Mouse (Mus musculus) heart, embryonic 15.5 days (tissue): ENCODE data around the gene Naglu. TPM values are rescaled to one million over a fixed set of nuclear protein-coding genes. Genes with fewer than 3 reads are reported as not detected.
A peak's percentile ranks its signal among the peaks of the same experiment; 100 is the strongest.

Experiments
- ATAC-seq: fragments of 200-750 bp; cut with Nextera tagmentation; replicated peaks from 2 replicates; pipeline ENCODE4 v1.8.0; 2017; ENCODE audit warnings: low read depth, moderate TSS enrichment; ENCODE audit not compliant: insufficient number of reproducible peaks, insufficient read depth, low FRiP score
- H3K27ac ChIP-seq: fragments of 300-500 bp; sonication (generic); 2 replicates; pipeline ENCODE4 v1.5.1; 2015; ENCODE audit warnings: mild to moderate bottlenecking, inconsistent platforms
- H3K27me3 ChIP-seq: fragments of 300-500 bp; sonication (generic); 2 replicates; pipeline ENCODE4 v1.6.1; 2015; ENCODE audit warnings: inconsistent platforms
- H3K36me3 ChIP-seq: fragments of 300-500 bp; sonication (generic); 2 replicates; pipeline ENCODE4 v1.6.1; 2015; ENCODE audit warnings: mild to moderate bottlenecking, inconsistent platforms
- H3K4me1 ChIP-seq: fragments of 300-500 bp; sonication (generic); replicated peaks from 2 replicates; pipeline ENCODE4 v1.6.1; 2015; ENCODE audit warnings: inconsistent platforms
- H3K4me2 ChIP-seq: fragments of 300-500 bp; sonication (generic); 2 replicates; pipeline ENCODE4 v1.6.1; 2015; ENCODE audit warnings: inconsistent platforms, mild to moderate bottlenecking, moderate library complexity
- H3K4me3 ChIP-seq: fragments of 300-500 bp; sonication (generic); 2 replicates; pipeline ENCODE4 v1.5.1; 2015; ENCODE audit warnings: mild to moderate bottlenecking, inconsistent platforms
- H3K9ac ChIP-seq: fragments of 300-500 bp; sonication (generic); 2 replicates; pipeline ENCODE4 v1.6.1; 2015; ENCODE audit warnings: mild to moderate bottlenecking, inconsistent platforms
- H3K9me3 ChIP-seq: fragments of 300-500 bp; sonication (generic); replicated peaks from 2 replicates; pipeline ENCODE4 v1.6.1; 2016; ENCODE audit warnings: inconsistent platforms
- WGBS: fragments of 180-500 bp; shearing (Covaris S2); methylation state at CpG from one replicate; pipeline ENCODE4 v1.1.7; 2015; ENCODE audit warnings: mixed read lengths; 5-methylcytosine and 5-hydroxymethylcytosine counted together
- polyA plus RNA-seq: library from polyadenylated mRNA; unstranded; fragments of >200 nt; fragmentation: Nextera tagmentation; extraction: Ambion mirVana; gene quantifications from 2 replicates; pipeline ENCODE4 v1.2.1, GENCODE M21; 2015

Gene Naglu
- polyA plus RNA-seq, 1 experiment from 2014 or later = 11.6 TPM

- Histone ChIP-seq H3K27me3 (no peaks in the 10 kb centered on the region), H3K4me1 (peaks cover 31% of the 10 kb centered on the region), H3K36me3 (no peaks in the 10 kb centered on the region), H3K4me3 (peak overlapping the region; percentile 66), H3K4me2 (peak overlapping the region; percentile 93), H3K9me3 (no peaks in the 10 kb centered on the region), H3K27ac (0 out of 2 replicates have a peak overlapping the region, but pooled peaks have one; percentile 36), H3K9ac (peak overlapping the region; percentile 67)
- under 1% methylated on average over 35 of the region's 36 CpGs for WGBS
- peak; percentile 61 for ATAC-seq
Measured at GRCm38 (mm10) chr11:101070189-101070527, 346 bp downstream of the Naglu start.

DNA sequence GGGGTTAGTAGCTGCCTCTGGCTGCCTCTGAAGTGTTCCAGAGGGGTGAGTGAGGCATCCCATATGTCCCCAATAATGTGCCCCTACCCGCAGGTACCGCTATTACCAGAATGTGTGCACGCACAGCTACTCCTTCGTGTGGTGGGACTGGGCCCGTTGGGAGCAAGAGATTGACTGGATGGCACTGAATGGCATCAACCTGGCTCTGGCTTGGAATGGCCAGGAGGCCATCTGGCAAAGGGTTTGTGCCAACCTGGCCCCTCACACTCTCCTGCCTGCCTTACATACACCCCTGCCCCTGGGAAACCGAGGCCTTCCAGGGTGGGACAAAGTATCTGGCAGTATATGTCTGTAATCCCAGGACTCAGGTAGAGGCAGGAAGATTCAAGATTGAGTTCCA is 1.2 kb downstream of the Naglu start:
- H3K27ac ChIP-seq = no peak overlapping the region
- no peak overlapping the region for H3K9ac ChIP-seq
- H3K9me3 ChIP-seq = no peaks in the 10 kb centered on the region
- H3K4me2 ChIP-seq = peak overlapping the region; percentile 93
- no peaks in the 10 kb centered on the region for H3K36me3 ChIP-seq
- no peaks in the 10 kb centered on the region for H3K27me3 ChIP-seq
- peak overlapping the region; percentile 66 for H3K4me3 ChIP-seq
- WGBS = 69% methylated on average over 6 of the region's 6 CpGs
- no peak for ATAC-seq
- peaks cover 28% of the 10 kb centered on the region for H3K4me1 ChIP-seq

GRCm38 (mm10) chr11:101071810-101072428 is 2.1 kb downstream of the Naglu start:
- WGBS = 74% methylated on average over 14 of the region's 14 CpGs

DNA sequence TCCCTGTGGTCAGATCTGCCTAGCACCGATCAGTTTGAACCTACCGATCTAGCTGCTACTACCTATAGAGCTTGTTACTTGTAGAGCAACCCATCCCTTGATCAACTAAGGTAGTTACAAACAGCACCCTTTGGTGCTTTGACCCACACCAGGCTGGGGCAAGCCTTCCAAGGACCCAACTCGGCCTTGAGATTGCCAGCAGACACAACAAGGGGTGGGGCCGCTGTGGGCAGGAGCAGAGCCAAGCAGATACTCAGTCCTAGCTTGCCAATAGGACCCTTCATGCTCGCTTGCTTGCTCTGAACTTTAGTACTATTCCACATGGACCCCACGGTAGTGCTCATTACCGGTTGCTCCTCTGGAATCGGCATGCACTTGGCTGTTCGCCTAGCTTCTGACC is 8.3 kb downstream of the Naglu start, which contains the start of gene Hsd17b1:
Gene Hsd17b1, plus strand, starts transcription at position 291 of the 400 bp plus-strand sequence.
- Histone ChIP-seq H3K9ac (no peak within 1 kb of the TSS), H3K4me1 (peaks cover 17% of the 10 kb centered on the region), H3K36me3 (peaks cover 5% of the 10 kb centered on the region; the same call in 1 of the 2 replicates), H3K27me3 (peaks cover 47% of the 10 kb centered on the region), H3K4me3 (no peak within 1 kb of the TSS), H3K27ac (no peak within 1 kb of the TSS), H3K4me2 (no peak within 1 kb of the TSS), H3K9me3 (no peaks in the 10 kb centered on the region)
- ATAC-seq = no peak
- WGBS = 61% methylated on average over 9 of the region's 9 CpGs

More at GRCm38 (mm10) chr11:101071810-101072428, 2.1 kb downstream of the Naglu start:
- no peak overlapping the region for H3K9ac ChIP-seq
- H3K4me2 ChIP-seq = no peak overlapping the region
- H3K36me3 ChIP-seq = peaks cover 4% of the 10 kb centered on the region; the same call in 1 of the 2 replicates
- H3K9me3 ChIP-seq = no peaks in the 10 kb centered on the region
- no peak overlapping the region for H3K27ac ChIP-seq
- H3K27me3 ChIP-seq = peaks cover 4% of the 10 kb centered on the region; the same call in 1 of the 2 replicates
- ATAC-seq = no peak
- H3K4me1 ChIP-seq = peaks cover 18% of the 10 kb centered on the region
- H3K4me3 ChIP-seq = no peak overlapping the region

DNA sequence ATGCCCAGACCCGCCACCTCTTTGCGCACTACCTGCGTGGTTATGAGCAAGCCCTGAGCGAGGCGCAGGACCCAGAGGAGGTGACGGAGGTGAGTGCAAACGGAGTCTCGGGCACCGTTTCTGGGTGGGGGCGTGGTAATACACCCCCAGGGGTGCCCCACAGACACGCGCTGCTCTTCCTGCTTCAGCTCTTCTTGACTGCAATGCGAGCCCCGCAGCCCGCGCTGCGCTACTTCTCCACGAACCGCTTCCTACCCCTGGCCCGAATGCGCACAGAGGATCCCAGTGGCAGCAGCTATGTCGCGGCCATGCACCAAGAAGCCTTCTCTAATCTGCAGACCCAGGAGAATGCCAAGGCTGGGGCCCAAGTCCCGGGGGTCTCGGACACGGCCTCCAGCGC is 9.9 kb downstream of the Naglu start:
- H3K9ac ChIP-seq = no peak overlapping the region
- H3K27ac ChIP-seq = no peak overlapping the region
- H3K36me3 ChIP-seq = peaks cover 6% of the 10 kb centered on the region; the same call in 1 of the 2 replicates
- 3% methylated on average over 27 of the region's 27 CpGs for WGBS
- H3K4me2 ChIP-seq = peak overlapping the region; percentile 49
- peak overlapping the region; percentile 29 for H3K4me3 ChIP-seq
- peaks cover 47% of the 10 kb centered on the region for H3K27me3 ChIP-seq
- ATAC-seq = no peak
- peaks cover 25% of the 10 kb centered on the region for H3K4me1 ChIP-seq
- H3K9me3 ChIP-seq = no peaks in the 10 kb centered on the region

DNA sequence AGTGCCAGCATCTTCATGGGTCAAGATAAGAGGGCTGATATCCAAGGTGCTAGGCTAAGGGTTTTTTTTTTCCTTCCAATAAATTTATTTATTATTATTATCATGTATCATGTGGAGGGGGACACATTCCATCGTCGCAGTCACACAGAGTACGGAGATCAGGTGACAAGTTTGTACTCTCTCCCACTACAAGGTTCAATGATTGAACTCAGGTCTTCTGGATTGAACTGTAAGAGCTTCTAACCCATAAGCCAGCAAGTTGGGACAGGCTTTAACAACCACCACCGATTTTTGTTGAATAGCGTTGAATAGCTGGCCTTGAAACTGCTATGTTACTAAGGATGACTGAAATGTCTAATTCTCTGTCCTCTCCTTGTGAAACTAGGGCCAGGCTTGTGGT is 10.6 kb downstream of the Naglu start:
- Histone ChIP-seq H3K9me3 (no peaks in the 10 kb centered on the region), H3K4me2 (no peak overlapping the region), H3K4me1 (peaks cover 25% of the 10 kb centered on the region), H3K36me3 (peaks cover 10% of the 10 kb centered on the region; the same call in 1 of the 2 replicates), H3K27me3 (peaks cover 47% of the 10 kb centered on the region), H3K27ac (no peak overlapping the region), H3K9ac (no peak overlapping the region), H3K4me3 (no peak overlapping the region)
- 68% methylated on average over 5 of the region's 5 CpGs for WGBS
- ATAC-seq = no peak

- H3K27me3 ChIP-seq = peaks cover 46% of the 10 kb centered on the region
- H3K27ac ChIP-seq = peak overlapping the region; percentile 90
- peak overlapping the region; percentile 51 for H3K9ac ChIP-seq
- WGBS = 8% methylated on average over 10 of the region's 10 CpGs
- peak overlapping the region; percentile 71 for H3K4me3 ChIP-seq
- H3K36me3 ChIP-seq = peaks cover 8% of the 10 kb centered on the region; the same call in 1 of the 2 replicates
- H3K9me3 ChIP-seq = no peaks in the 10 kb centered on the region
- ATAC-seq = no peak
- peaks cover 37% of the 10 kb centered on the region for H3K4me1 ChIP-seq
- H3K4me2 ChIP-seq = peak overlapping the region; percentile 93
Measured at GRCm38 (mm10) chr11:101081659-101082058, 11.8 kb downstream of the Naglu start.

DNA sequence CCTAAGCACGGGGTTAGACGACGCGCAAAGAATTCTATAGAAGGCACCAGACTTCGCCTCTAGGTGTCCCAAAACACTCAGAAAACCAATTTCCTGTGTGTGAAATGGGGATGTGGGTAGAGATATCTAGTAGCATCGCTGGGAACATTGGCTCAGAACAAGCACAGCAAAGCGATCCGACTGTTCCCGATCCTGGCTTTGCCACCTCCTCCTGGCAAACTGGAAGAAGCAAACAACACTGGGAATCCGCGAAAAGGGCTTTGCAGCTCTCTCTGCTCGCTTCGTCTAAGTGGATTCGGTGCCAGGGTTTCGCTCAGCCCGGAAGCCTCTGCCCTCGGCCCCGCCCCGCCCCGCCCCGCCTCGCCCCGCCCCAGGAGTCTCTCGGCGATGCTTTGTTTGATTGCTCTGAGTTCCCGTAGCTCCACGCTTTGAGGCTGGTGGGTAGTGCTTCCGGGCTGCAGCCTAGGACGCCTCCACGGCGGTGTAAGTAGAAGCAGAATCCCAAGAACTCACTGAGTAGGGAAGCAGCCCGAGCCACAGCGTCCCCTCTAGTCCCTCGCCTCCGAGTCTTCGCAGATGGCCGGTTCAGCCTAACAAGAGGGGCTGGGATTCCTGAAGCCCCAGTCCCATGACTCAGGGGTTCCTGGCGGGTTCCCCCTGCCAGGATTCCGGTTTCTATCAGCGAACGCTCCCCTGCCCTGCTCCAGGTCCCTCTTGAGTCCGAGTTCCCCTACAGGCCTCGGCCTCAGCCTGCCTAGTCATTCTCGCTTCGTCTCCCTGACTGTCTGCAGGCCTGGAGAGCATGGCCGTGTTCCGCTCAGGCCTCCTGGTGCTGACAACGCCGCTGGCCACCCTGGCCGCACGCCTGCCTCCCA is 12.6 kb downstream of the Naglu start, which contains the start of gene Coasy:
Gene Coasy, plus strand, starts transcription at position 358 of the 875 bp plus-strand sequence.
- H3K4me3 ChIP-seq = peak within 1 kb of the TSS; percentile 71
- H3K36me3 ChIP-seq = 0 out of 2 replicates have a peak, but pooled peaks cover 5% of the 10 kb centered on the region
- peak within 1 kb of the TSS; percentile 93 for H3K4me2 ChIP-seq
- peaks cover 38% of the 10 kb centered on the region for H3K27me3 ChIP-seq
- H3K27ac ChIP-seq = peak within 1 kb of the TSS; percentile 90
- WGBS = under 1% methylated on average over 51 of the region's 51 CpGs
- H3K4me1 ChIP-seq = peaks cover 40% of the 10 kb centered on the region
- peak within 1 kb of the TSS; percentile 76 for H3K9ac ChIP-seq
- no peaks in the 10 kb centered on the region for H3K9me3 ChIP-seq
- peak; percentile 81 for ATAC-seq

- H3K36me3 ChIP-seq = 0 out of 2 replicates have a peak, but pooled peaks cover 5% of the 10 kb centered on the region
- peak overlapping the region; percentile 93 for H3K4me2 ChIP-seq
- H3K27ac ChIP-seq = peak overlapping the region; percentile 90
- 36% methylated on average over 19 of the region's 19 CpGs for WGBS
- peak overlapping the region; percentile 71 for H3K4me3 ChIP-seq
- peaks cover 48% of the 10 kb centered on the region for H3K4me1 ChIP-seq
- no peaks in the 10 kb centered on the region for H3K9me3 ChIP-seq
- peaks cover 30% of the 10 kb centered on the region for H3K27me3 ChIP-seq
- ATAC-seq = no peak
- H3K9ac ChIP-seq = peak overlapping the region; percentile 76
Measured at GRCm38 (mm10) chr11:101083083-101083697, 13.4 kb downstream of the Naglu start.

GRCm38 (mm10) chr11:101084246-101084645 is 14.4 kb downstream of the Naglu start:
- Histone ChIP-seq H3K9ac (no peak overlapping the region), H3K9me3 (no peaks in the 10 kb centered on the region), H3K4me3 (no peak overlapping the region), H3K4me1 (peaks cover 51% of the 10 kb centered on the region), H3K36me3 (peaks cover 7% of the 10 kb centered on the region), H3K4me2 (no peak overlapping the region), H3K27ac (no peak overlapping the region), H3K27me3 (peaks cover 20% of the 10 kb centered on the region)
- WGBS = 83% methylated on average over 14 of the region's 14 CpGs
- ATAC-seq = no peak

DNA sequence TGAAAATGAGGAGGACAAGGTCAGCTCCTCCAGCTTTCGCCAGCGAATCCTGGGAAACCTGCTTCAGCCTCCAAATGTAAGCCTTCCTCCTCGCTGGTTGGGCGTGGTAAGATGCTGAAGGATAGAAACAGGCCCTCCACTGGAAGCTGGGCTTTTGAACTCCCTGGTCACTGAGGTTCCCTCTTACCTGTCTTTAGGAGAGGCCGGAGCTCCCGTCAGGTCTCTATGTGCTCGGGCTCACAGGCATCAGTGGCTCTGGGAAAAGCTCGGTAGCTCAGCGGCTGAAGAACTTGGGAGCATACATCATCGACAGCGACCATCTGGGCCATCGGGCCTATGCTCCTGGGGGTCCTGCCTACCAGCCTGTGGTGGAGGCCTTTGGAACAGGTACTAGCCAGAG is 15.0 kb downstream of the Naglu start:
- H3K27ac ChIP-seq = no peak overlapping the region
- no peak overlapping the region for H3K4me2 ChIP-seq
- peaks cover 14% of the 10 kb centered on the region for H3K27me3 ChIP-seq
- H3K4me1 ChIP-seq = peaks cover 47% of the 10 kb centered on the region
- H3K9me3 ChIP-seq = no peaks in the 10 kb centered on the region
- ATAC-seq = no peak
- H3K36me3 ChIP-seq = peaks cover 13% of the 10 kb centered on the region
- 91% methylated on average over 12 of the region's 12 CpGs for WGBS
- H3K4me3 ChIP-seq = no peak overlapping the region
- H3K9ac ChIP-seq = no peak overlapping the region
